Mouse (Mus musculus) liver, embryonic 11.5 days (tissue): Measurements from ENCODE around the gene Vps13d. TPM values are rescaled to one million over a fixed set of nuclear protein-coding genes. Genes with fewer than 3 reads are reported as not detected.

Experiments used
- ATAC-seq: fragments of 200-750 bp; cut with Nextera tagmentation; replicated peaks from 2 replicates; pipeline ENCODE4 v1.8.0; 2017; ENCODE audit warnings: moderate number of reproducible peaks, mild to moderate bottlenecking, moderate TSS enrichment, moderate library complexity; ENCODE audit not compliant: low FRiP score
- DNase-seq: peaks from one replicate; pipeline ENCODE4 v3.0.0-alpha.2; 2017; ENCODE audit warnings: low spot score
- H3K27ac ChIP-seq: fragments of 300-500 bp; sonication (generic); 2 replicates; pipeline ENCODE4 v1.5.1; 2014; ENCODE audit warnings: mild to moderate bottlenecking, low read depth, low read length, control low read depth
- H3K27me3 ChIP-seq: fragments of 300-500 bp; sonication (generic); replicated peaks from 2 replicates; pipeline ENCODE4 v1.6.1; 2014; ENCODE audit warnings: low read length, mixed read lengths; ENCODE audit not compliant: control insufficient read depth, insufficient read depth
- H3K36me3 ChIP-seq: fragments of 300-500 bp; sonication (generic); 2 replicates; pipeline ENCODE4 v1.6.1; 2014; ENCODE audit warnings: mild to moderate bottlenecking, low read length, moderate library complexity, mixed read lengths; ENCODE audit not compliant: control insufficient read depth, insufficient read depth
- H3K4me1 ChIP-seq: fragments of 300-500 bp; sonication (generic); replicated peaks from 2 replicates; pipeline ENCODE4 v1.6.1; 2014; ENCODE audit warnings: low read length, mixed read lengths; ENCODE audit not compliant: control insufficient read depth, insufficient read depth
- H3K4me2 ChIP-seq: fragments of 300-500 bp; sonication (generic); 2 replicates; pipeline ENCODE4 v1.6.1; 2014; ENCODE audit warnings: mild to moderate bottlenecking, control low read depth, moderate library complexity
- H3K4me3 ChIP-seq: fragments of 300-500 bp; sonication (generic); 2 replicates; pipeline ENCODE4 v1.5.1; 2014; ENCODE audit warnings: low read depth, low read length, control low read depth
- H3K9ac ChIP-seq: fragments of 300-500 bp; sonication (generic); 2 replicates; pipeline ENCODE4 v1.6.1; 2014; ENCODE audit warnings: low read depth, low read length, control low read depth
- H3K9me3 ChIP-seq: fragments of 300-500 bp; sonication (generic); 2 replicates; pipeline ENCODE4 v1.6.1; 2016; ENCODE audit warnings: low read length, inconsistent platforms, mixed read lengths; ENCODE audit not compliant: control insufficient read depth
- WGBS: fragments of 180-500 bp; shearing (Covaris S2); extraction: QIAGEN DNeasy Blood & Tissue Kit; methylation state at CpG from one replicate; pipeline ENCODE4 v1.1.7; 2014; 5-methylcytosine and 5-hydroxymethylcytosine counted together
- polyA plus RNA-seq: library from polyadenylated mRNA; unstranded; fragments of >200 nt; fragmentation: Nextera tagmentation; extraction: Ambion mirVana; gene quantifications from 2 replicates; pipeline ENCODE4 v1.2.1, GENCODE M21; 2014

Vps13d gene
- polyA plus RNA-seq, 1 experiment from 2014 or later = 11.7 TPM

DNA sequence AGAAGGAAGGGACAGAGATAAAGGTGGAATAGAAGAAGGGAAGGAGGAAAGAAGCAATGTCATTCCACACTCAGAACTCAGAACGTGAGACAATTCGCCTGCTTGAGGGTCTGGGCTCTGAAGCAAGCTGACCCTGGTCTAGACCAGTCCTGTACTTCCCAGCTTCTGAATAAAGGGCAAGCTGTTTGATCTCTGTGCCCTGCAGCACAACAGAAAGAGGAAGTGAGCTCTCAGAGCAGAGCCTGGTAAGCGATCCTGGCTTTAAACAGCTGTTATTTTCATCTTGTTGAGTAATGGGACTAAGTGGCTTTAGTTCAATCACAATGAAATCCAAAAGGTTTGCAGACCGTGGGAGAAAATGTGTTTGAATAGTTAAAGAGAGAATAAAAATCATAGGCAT lies 83.2 kb downstream of the Vps13d start:
- DNase-seq (no peak), ATAC-seq (no peak)
- no peaks in the 10 kb centered on the region for H3K9me3 ChIP-seq
- H3K4me1 ChIP-seq = no peaks in the 10 kb centered on the region
- H3K27ac ChIP-seq = no peak overlapping the region
- no peak overlapping the region for H3K9ac ChIP-seq
- 51% methylated on average over 4 of the region's 4 CpGs for WGBS
- peaks cover 27% of the 10 kb centered on the region for H3K36me3 ChIP-seq
- H3K27me3 ChIP-seq = no peaks in the 10 kb centered on the region
- no peak overlapping the region for H3K4me2 ChIP-seq
- H3K4me3 ChIP-seq = no peak overlapping the region

DNA sequence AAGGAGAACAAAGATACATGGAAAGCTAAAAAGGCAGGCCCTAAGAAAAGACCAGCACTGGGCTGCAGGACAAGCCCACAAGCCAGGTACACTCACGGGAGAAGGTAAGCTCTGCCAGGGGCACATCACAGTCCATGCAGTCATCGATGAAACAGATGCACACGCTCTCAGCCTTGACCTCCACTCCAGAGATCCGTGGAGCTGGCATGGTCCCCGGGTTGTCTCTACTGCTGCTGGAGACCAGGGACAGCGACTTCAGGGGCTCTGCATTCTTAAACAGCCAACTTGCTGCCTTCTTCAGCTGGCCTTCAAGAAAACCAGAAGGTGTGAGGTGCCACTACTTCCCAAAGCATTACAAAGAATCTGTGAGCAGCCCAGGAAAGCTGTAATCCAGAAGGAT lies 84.1 kb downstream of the Vps13d start:
- Histone ChIP-seq H3K9ac (no peak overlapping the region), H3K27me3 (no peaks in the 10 kb centered on the region), H3K9me3 (no peaks in the 10 kb centered on the region), H3K4me3 (no peak overlapping the region), H3K4me2 (no peak overlapping the region), H3K36me3 (peaks cover 29% of the 10 kb centered on the region), H3K27ac (no peak overlapping the region), H3K4me1 (no peaks in the 10 kb centered on the region)
- DNase-seq (no peak), ATAC-seq (no peak)
- 91% methylated on average over 6 of the region's 6 CpGs for WGBS

DNA sequence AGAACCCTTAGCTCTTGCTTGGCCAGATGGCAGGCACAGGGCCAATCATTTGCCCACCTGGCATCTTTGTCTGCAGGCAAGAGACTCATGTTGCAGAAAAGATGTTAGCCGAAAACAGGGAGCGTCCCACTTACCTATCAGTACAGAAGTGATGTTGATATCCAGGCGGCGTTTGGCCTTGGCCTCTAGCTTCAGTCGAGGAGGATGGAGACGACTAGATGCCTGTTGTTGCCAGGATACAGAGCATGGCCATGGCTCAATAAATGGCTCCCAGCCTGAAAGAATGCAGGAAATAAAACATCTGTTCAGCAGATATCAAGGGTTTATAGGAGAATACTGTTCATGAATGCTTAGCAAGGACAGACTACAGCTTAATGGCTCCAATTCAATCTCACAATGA lies 88.0 kb downstream of the Vps13d start:
- H3K27ac ChIP-seq = no peak overlapping the region
- no peaks in the 10 kb centered on the region for H3K27me3 ChIP-seq
- H3K9me3 ChIP-seq = no peaks in the 10 kb centered on the region
- no peak overlapping the region for H3K4me3 ChIP-seq
- ATAC-seq = no peak
- peaks cover 24% of the 10 kb centered on the region for H3K36me3 ChIP-seq
- no peak overlapping the region for H3K4me2 ChIP-seq
- WGBS = 90% methylated on average over 6 of the region's 6 CpGs
- H3K9ac ChIP-seq = no peak overlapping the region
- DNase-seq = no peak
- no peaks in the 10 kb centered on the region for H3K4me1 ChIP-seq

DNA sequence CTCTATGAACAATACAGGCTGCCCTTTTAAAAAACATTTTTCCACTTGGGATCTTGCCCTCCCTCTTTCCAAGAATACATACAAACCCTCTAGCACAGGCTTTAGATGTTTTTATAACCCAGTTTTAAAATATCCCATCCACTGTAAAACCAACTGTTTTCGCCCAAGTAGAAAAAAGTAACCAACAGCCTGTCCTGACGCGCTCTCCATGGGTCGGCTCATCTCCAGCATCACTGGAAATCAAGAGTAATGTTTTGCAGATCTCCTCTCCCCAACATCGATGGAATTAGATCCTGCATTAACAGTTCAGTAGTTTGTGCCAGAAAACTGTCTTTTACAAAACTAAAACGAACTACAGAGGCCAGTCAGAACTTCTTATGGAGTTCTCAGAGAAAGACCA lies 89.5 kb downstream of the Vps13d start:
- no peak for ATAC-seq

DNA sequence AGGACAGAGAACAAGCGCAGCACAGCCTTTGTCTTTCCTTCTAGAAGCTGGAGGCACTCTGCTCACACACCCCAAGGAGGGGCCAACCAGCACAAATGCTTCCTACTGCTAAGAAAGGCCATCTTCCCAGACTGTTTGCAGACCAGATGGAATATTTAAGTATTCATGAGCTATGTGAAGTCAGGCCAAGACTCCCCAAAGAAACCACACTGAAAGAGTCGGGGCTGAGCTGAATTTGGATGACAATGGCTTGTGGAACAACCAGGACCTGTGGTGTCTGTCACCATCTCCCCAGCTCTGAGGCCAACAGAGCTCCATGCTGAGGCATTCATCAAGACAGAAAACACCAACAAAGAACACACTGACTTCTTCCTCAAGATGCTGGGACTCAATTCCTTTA lies 89.9 kb downstream of the Vps13d start:
- Histone ChIP-seq H3K4me2 (no peak overlapping the region), H3K27ac (no peak overlapping the region), H3K9me3 (no peaks in the 10 kb centered on the region), H3K9ac (no peak overlapping the region), H3K4me3 (no peak overlapping the region), H3K27me3 (no peaks in the 10 kb centered on the region), H3K36me3 (peaks cover 16% of the 10 kb centered on the region), H3K4me1 (no peaks in the 10 kb centered on the region)
- DNase-seq (no peak), ATAC-seq (no peak)
- 88% methylated on average over 2 of the region's 2 CpGs for WGBS

More for the DNA sequence above, 89.5 kb downstream of the Vps13d start:
- H3K27me3 ChIP-seq = no peaks in the 10 kb centered on the region
- H3K9ac ChIP-seq = no peak overlapping the region
- H3K4me2 ChIP-seq = no peak overlapping the region
- H3K4me3 ChIP-seq = no peak overlapping the region
- peaks cover 19% of the 10 kb centered on the region for H3K36me3 ChIP-seq
- H3K27ac ChIP-seq = no peak overlapping the region
- DNase-seq = no peak
- WGBS = 86% methylated on average over 6 of the region's 6 CpGs
- H3K4me1 ChIP-seq = no peaks in the 10 kb centered on the region
- no peaks in the 10 kb centered on the region for H3K9me3 ChIP-seq

DNA sequence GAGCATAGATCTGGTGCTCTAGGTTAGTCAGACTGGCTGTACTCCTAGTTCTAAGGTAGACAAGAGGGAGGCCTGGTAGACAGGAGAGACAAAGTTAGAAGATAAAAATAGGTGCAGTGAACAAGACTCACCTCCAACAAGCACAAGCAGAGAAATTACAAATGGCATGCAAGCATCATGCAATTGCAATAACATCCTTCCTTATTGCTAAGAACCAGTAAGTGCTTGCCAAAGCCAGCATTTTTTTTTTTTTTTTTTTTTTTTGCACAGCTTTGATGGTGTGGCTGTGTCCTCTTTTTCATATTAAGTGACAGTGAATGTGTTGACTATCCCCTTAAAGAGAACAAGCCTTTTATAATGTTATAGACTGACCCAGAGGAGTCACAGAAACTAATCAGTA lies 91.2 kb downstream of the Vps13d start:
- no peak for ATAC-seq
- no peak for DNase-seq
- no peaks in the 10 kb centered on the region for H3K9me3 ChIP-seq
- no peaks in the 10 kb centered on the region for H3K27me3 ChIP-seq
- peaks cover 23% of the 10 kb centered on the region for H3K36me3 ChIP-seq
- no peak overlapping the region for H3K4me3 ChIP-seq
- H3K4me1 ChIP-seq = no peaks in the 10 kb centered on the region
- no peak overlapping the region for H3K4me2 ChIP-seq
- no peak overlapping the region for H3K27ac ChIP-seq
- H3K9ac ChIP-seq = no peak overlapping the region

DNA sequence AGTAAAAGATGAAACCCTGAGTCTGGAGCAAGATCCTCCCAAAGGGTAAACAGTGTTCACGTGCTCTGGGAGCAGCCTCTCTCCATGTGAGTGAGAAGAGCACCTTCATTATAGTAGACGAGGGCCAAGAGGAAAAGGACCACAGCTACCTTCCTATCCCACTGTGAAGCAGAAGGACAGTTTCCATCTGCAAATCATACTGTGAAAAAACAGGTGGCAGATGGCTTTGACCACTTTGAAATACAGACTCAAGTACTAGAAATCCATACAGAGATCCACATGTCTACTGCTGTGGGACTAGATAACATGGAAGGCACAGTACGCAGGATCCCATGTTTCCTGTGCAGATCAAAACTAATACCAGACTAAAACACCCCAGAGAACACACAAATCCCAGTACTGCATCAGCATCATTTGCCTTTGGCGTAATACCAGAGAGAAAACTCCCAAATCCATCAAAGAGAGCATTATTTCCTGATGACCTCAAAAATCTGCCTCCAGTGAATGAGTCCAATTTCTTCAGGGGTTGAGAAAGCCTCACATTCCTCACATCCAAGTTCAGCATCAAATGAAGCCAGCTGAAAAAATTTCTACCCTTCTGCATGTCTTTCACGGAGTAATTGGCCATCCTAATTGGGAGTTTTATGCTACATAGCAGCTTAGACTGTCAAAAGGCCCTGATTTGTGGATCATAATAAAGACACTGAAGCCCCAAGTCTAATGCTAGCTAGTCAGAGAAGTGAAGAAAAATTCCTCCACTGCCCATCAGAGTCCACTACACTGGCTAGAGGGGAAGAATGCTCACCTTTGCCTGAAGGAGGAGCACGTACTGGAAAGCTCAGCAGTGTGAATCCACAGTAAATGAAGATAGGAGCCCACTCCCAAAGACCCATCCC lies 92.7 kb downstream of the Vps13d start:
- no peak overlapping the region for H3K27ac ChIP-seq
- WGBS = 79% methylated on average over 6 of the region's 6 CpGs
- DNase-seq (no peak), ATAC-seq (no peak)
- H3K4me2 ChIP-seq = no peak overlapping the region
- no peaks in the 10 kb centered on the region for H3K9me3 ChIP-seq
- no peak overlapping the region for H3K4me3 ChIP-seq
- peaks cover 24% of the 10 kb centered on the region for H3K36me3 ChIP-seq
- no peaks in the 10 kb centered on the region for H3K4me1 ChIP-seq
- no peak overlapping the region for H3K9ac ChIP-seq
- H3K27me3 ChIP-seq = no peaks in the 10 kb centered on the region

DNA sequence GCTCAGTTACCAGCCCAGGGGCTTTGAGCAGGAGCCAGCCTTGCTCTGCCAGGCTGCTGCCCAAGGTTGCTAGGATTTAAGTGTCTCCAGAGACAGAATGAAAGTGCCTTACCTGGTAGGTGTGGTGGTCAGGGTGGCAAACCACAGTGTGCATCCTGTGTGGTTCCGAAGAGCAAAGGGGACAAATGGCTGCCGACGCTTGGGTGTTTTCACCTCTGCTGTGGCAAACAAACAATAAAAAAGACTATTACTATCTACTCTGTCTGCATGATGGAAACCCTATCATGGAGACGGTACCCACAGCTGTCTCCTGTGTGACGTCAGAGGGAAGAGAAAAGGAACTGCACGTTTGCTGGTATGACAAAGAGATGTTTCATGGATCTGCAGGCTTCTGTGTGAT lies 95.0 kb downstream of the Vps13d start:
- H3K4me3 ChIP-seq = no peak overlapping the region
- WGBS = 78% methylated on average over 6 of the region's 6 CpGs
- DNase-seq (no peak), ATAC-seq (no peak)
- H3K27me3 ChIP-seq = no peaks in the 10 kb centered on the region
- H3K27ac ChIP-seq = no peak overlapping the region
- peaks cover 23% of the 10 kb centered on the region for H3K36me3 ChIP-seq
- H3K4me2 ChIP-seq = no peak overlapping the region
- no peaks in the 10 kb centered on the region for H3K9me3 ChIP-seq
- no peaks in the 10 kb centered on the region for H3K4me1 ChIP-seq
- no peak overlapping the region for H3K9ac ChIP-seq

DNA sequence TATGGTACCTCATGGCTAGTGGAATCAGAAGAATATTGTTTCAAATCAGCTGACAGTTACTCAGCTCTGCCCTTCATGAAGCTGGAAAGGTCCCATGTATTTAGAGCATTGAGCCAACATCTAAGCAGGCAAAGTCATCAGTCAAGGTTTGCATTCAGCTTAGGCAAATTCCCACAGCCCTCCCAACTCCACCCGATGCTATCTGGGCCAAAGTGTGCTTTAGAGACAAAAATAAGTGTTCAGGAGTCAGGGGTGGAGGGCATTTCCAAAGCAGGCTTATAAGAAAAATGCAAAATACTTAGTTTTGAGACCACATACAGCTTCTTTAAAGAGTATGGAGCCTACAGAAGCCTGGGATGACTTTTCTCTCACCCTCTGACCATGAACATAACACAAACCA lies 95.5 kb downstream of the Vps13d start:
- no peak for ATAC-seq

More for the DNA sequence above, 95.5 kb downstream of the Vps13d start:
- Histone ChIP-seq H3K9ac (no peak overlapping the region), H3K9me3 (no peaks in the 10 kb centered on the region), H3K27ac (no peak overlapping the region), H3K27me3 (no peaks in the 10 kb centered on the region), H3K36me3 (peaks cover 20% of the 10 kb centered on the region), H3K4me3 (no peak overlapping the region), H3K4me1 (no peaks in the 10 kb centered on the region), H3K4me2 (no peak overlapping the region)
- WGBS = 84% methylated on average over 1 of the region's 1 CpGs
- no peak for DNase-seq
